Mouse (Mus musculus): ENCODE results near the gene Bckdk. TPM values are rescaled to one million over a fixed set of nuclear protein-coding genes. Genes with fewer than 3 reads are reported as not detected.
"Not testable (repeated sequence)": the region's sequence is repeated elsewhere in the genome, so short reads cannot be mapped to it uniquely, and the experiment has no call there.

The Bckdk gene
- polyA plus RNA-seq, 1 experiment from 2014 or later = 141 TPM

DNA sequence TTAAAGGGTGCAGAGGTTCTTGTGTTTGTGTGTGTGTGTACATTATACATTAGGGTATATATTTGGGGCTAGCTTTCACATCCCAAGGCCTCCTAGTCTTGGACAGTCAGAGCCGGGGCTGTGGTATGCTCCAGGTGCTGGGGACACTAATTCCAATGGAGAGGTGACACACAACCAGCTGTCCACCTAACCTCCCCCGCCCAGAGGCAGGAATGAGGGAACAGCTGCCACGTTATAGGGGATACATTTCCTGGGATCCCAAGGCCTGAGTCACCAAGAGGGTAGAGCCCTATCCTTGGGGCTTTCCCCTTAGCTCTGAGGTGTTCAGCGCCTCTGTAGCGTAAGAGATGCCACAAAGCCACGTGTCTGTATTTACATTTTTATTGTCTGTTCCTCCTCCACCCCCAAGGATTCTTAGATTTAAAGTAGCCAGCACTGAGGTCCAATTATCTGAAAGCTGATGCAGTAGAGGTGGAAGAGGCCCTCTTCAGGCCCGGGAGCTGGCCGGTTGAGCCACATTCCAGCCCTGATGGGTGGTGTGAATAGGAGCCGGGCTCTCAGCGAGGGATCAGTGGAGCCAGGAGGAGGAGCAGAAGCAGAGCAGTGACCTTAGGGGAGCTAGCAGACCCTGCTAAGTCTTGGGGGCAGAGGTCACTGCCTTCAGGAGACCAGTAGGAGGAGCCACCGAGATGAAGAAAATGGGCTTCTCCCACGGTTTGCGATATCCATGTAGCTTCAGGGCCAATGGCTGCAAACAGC, 28.6 kb downstream of the Bckdk start:
- H3K4me2 ChIP-seq (ENCODE audit: low read depth, low read length) = no peak overlapping the region
- WGBS = 35% methylated on average over 13 of the region's 13 CpGs
- H3K4me1 ChIP-seq (ENCODE audit: control insufficient read depth, insufficient read depth, low read length) = peaks cover 13% of the 10 kb centered on the region; the same call in 1 of the 2 replicates
- H3K27ac ChIP-seq (ENCODE audit: low read length) = peak overlapping the region; percentile 7; the same call in 1 of the 2 replicates
- no peak overlapping the region for H3K4me3 ChIP-seq (ENCODE audit: low read length)
- H3K36me3 ChIP-seq (ENCODE audit: control insufficient read depth, insufficient read depth) = no peaks in the 10 kb centered on the region
- H3K27me3 ChIP-seq (ENCODE audit: control insufficient read depth, insufficient read depth, low read length) = peaks cover 12% of the 10 kb centered on the region
- no peak overlapping the region for H3K9ac ChIP-seq (ENCODE audit: low read length)
- ATAC-seq (replicated peaks; ENCODE audit: extremely low read depth, insufficient read depth, low FRiP score) = no peak
- no peaks in the 10 kb centered on the region for H3K9me3 ChIP-seq (replicated peaks; ENCODE audit: control insufficient read depth, low read length)

- Histone ChIP-seq H3K36me3 (ENCODE audit: control insufficient read depth, insufficient read depth) (no peaks in the 10 kb centered on the region), H3K27me3 (ENCODE audit: control insufficient read depth, insufficient read depth, low read length) (peaks cover 3% of the 10 kb centered on the region; the same call in 1 of the 2 replicates), H3K27ac (ENCODE audit: low read length) (no peak overlapping the region), H3K4me1 (ENCODE audit: control insufficient read depth, insufficient read depth, low read length) (peaks cover 13% of the 10 kb centered on the region; the same call in 1 of the 2 replicates), H3K4me2 (ENCODE audit: low read depth, low read length) (no peak overlapping the region), H3K9me3 (replicated peaks; ENCODE audit: control insufficient read depth, low read length) (no peaks in the 10 kb centered on the region), H3K9ac (ENCODE audit: low read length) (no peak overlapping the region), H3K4me3 (ENCODE audit: low read length) (no peak overlapping the region)
- 76% methylated on average over 5 of the region's 5 CpGs for WGBS
- no peak for ATAC-seq (replicated peaks; ENCODE audit: extremely low read depth, insufficient read depth, low FRiP score)
Observed at GRCm38 (mm10) chr7:127934075-127934474, 30.2 kb downstream of the Bckdk start.

DNA sequence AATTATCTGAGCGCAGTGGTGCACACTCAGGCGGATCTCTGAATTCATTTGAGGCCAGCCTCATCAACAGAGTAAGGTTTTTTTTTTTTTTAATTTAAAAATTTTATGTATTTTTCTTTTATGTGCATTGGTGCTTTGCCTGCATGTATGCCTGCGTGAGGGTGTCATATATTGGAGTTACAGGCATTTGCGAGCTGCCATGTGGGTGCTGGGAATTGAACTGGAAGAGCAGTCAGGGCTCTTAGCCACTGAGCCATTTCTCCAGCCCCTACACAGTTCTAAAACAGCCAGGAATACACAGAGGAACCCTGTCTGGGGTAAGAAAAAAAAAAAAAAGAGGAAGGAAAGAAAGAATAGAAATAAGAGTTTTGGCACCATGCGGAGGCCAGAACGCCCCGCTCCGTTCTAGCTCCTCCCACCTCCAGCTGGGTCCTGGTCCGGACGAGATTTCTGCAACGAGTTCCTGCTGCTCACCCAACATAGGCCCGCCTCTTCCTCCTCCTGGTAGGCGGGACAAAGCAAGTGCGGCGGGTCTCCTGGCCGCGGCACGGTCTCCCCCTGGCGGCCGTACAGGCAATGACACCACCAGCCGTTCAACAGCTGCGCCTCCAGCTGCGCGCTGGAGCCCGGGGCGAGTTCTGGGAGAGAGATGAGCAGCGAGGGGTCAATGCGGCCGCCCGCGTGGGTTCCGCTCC, 31.3 kb downstream of the Bckdk start:
- peak; percentile 94 for ATAC-seq (replicated peaks; ENCODE audit: extremely low read depth, insufficient read depth, low FRiP score)
- Histone ChIP-seq H3K4me2 (ENCODE audit: low read depth, low read length) (peak overlapping the region; percentile 86), H3K36me3 (ENCODE audit: control insufficient read depth, insufficient read depth) (no peaks in the 10 kb centered on the region)

GRCm38 (mm10) chr7:127935748-127936159, 31.9 kb downstream of the Bckdk start:
- peak; percentile 52 for ATAC-seq (replicated peaks; ENCODE audit: extremely low read depth, insufficient read depth, low FRiP score)
- no peaks in the 10 kb centered on the region for H3K36me3 ChIP-seq (ENCODE audit: control insufficient read depth, insufficient read depth)
- peak overlapping the region; percentile 81 for H3K9ac ChIP-seq (ENCODE audit: low read length)
- H3K9me3 ChIP-seq (replicated peaks; ENCODE audit: control insufficient read depth, low read length) = no peaks in the 10 kb centered on the region
- H3K4me1 ChIP-seq (ENCODE audit: control insufficient read depth, insufficient read depth, low read length) = peaks cover 10% of the 10 kb centered on the region; the same call in 1 of the 2 replicates
- WGBS = under 1% methylated on average over 37 of the region's 38 CpGs
- H3K27me3 ChIP-seq (ENCODE audit: control insufficient read depth, insufficient read depth, low read length) = no peaks in the 10 kb centered on the region
- H3K27ac ChIP-seq (ENCODE audit: low read length) = peak overlapping the region; percentile 43
- peak overlapping the region; percentile 86 for H3K4me2 ChIP-seq (ENCODE audit: low read depth, low read length)
- peak overlapping the region; percentile 69 for H3K4me3 ChIP-seq (ENCODE audit: low read length)

More for the DNA sequence above, 31.3 kb downstream of the Bckdk start:
- Histone ChIP-seq H3K4me1 (ENCODE audit: control insufficient read depth, insufficient read depth, low read length) (peaks cover 10% of the 10 kb centered on the region; the same call in 1 of the 2 replicates), H3K27me3 (ENCODE audit: control insufficient read depth, insufficient read depth, low read length) (no peaks in the 10 kb centered on the region), H3K9ac (ENCODE audit: low read length) (peak overlapping the region; percentile 81), H3K9me3 (replicated peaks; ENCODE audit: control insufficient read depth, low read length) (no peaks in the 10 kb centered on the region), H3K4me3 (ENCODE audit: low read length) (peak overlapping the region; percentile 69), H3K27ac (ENCODE audit: low read length) (peak overlapping the region; percentile 43)
- WGBS = 6% methylated on average over 32 of the region's 32 CpGs

DNA sequence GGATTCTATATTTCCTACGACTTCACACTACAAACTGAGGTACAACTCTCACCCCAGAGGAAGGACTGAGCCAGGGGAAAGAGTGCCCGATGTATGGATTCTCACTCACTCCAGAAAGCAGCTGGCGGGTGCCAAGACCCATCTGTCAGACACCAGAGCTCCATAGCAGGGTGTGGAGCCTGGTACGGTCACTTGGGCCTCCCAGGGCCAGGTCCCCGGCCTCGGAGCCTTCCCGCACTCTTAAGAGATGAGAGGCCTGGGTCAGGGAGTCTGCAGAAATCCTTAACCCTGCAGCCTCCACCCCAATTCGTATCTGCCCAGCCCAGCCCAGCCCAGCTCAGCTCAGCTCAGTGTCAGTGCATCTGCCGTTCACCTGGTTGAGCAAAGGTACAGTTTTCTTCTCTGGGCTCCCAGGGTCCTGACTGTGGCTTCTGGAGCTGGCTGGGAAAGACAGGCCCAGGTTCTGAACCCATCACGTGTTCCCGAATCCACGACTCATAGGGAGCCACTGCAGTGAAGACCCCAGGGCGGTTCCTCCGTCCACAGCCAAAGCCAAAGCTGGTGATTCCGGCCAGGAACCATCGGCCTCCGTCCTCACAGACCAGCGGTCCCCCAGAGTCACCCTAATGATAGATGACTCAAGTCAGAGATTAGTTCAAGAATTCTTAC, 32.5 kb downstream of the Bckdk start:
- Histone ChIP-seq H3K4me3 (ENCODE audit: low read length) (peak overlapping the region; percentile 69), H3K9ac (ENCODE audit: low read length) (peak overlapping the region; percentile 81), H3K27ac (ENCODE audit: low read length) (no peak overlapping the region; the same call in 1 of the 2 replicates), H3K9me3 (replicated peaks; ENCODE audit: control insufficient read depth, low read length) (no peaks in the 10 kb centered on the region), H3K4me1 (ENCODE audit: control insufficient read depth, insufficient read depth, low read length) (peaks cover 8% of the 10 kb centered on the region; the same call in 1 of the 2 replicates), H3K27me3 (ENCODE audit: control insufficient read depth, insufficient read depth, low read length) (no peaks in the 10 kb centered on the region), H3K36me3 (ENCODE audit: control insufficient read depth, insufficient read depth) (no peaks in the 10 kb centered on the region), H3K4me2 (ENCODE audit: low read depth, low read length) (peak overlapping the region; percentile 86)
- ATAC-seq (replicated peaks; ENCODE audit: extremely low read depth, insufficient read depth, low FRiP score) = no peak
- 52% methylated on average over 18 of the region's 18 CpGs for WGBS

- not testable (repeated sequence) for H3K27ac ChIP-seq (ENCODE audit: low read length); H3K9ac ChIP-seq (ENCODE audit: low read length); H3K4me1 ChIP-seq (ENCODE audit: control insufficient read depth, insufficient read depth, low read length); ATAC-seq (replicated peaks; ENCODE audit: extremely low read depth, insufficient read depth, low FRiP score); H3K9me3 ChIP-seq (replicated peaks; ENCODE audit: control insufficient read depth, low read length); H3K36me3 ChIP-seq (ENCODE audit: control insufficient read depth, insufficient read depth); H3K4me3 ChIP-seq (ENCODE audit: low read length); H3K4me2 ChIP-seq (ENCODE audit: low read depth, low read length)
- WGBS = 57% methylated on average over 2 of the region's 2 CpGs
- H3K27me3 ChIP-seq (ENCODE audit: control insufficient read depth, insufficient read depth, low read length) = peaks cover 15% of the 10 kb centered on the region
Observed at GRCm38 (mm10) chr7:127942097-127942496, 38.2 kb downstream of the Bckdk start.

- 5% methylated on average over 23 of the region's 23 CpGs for WGBS
- Histone ChIP-seq H3K27me3 (ENCODE audit: control insufficient read depth, insufficient read depth, low read length) (peaks cover 15% of the 10 kb centered on the region), H3K9ac (ENCODE audit: low read length) (peak overlapping the region; percentile 35), H3K9me3 (replicated peaks; ENCODE audit: control insufficient read depth, low read length) (no peaks in the 10 kb centered on the region), H3K4me3 (ENCODE audit: low read length) (peak overlapping the region; percentile 12), H3K27ac (ENCODE audit: low read length) (no peak overlapping the region), H3K4me2 (ENCODE audit: low read depth, low read length) (peak overlapping the region; percentile 42), H3K4me1 (ENCODE audit: control insufficient read depth, insufficient read depth, low read length) (no peaks in the 10 kb centered on the region), H3K36me3 (ENCODE audit: control insufficient read depth, insufficient read depth) (no peaks in the 10 kb centered on the region)
- peak; percentile 73 for ATAC-seq (replicated peaks; ENCODE audit: extremely low read depth, insufficient read depth, low FRiP score)
Observed at GRCm38 (mm10) chr7:127944614-127945013, 40.7 kb downstream of the Bckdk start.

DNA sequence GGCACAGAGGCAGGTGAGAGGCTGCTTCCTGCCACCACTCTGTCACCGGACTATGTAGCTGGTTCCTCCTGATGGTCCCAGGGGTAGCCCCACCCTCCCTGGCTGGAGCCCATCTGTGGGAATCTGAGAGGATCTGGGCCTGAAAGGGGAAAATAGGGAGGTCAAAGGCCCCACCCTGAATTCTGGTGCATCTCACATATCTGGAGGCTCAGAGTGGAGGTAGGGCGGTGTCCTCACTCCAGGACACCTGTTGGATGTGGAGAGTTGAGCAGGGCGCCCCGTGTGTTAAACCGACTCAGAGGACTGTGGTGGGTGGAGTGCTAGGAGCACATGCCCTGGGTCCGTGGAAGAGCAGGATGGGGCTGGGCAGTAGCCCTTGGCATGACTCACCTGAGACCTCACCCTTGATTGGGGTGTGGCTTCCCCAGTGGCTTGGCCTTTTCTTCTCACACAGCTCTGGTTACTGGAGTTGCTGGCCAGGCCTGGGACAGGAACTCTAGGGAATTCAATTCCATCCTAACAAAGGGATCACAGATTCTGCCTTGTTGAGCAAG, 42.7 kb downstream of the Bckdk start, which contains the start of gene Prss36:
Prss36 (minus strand) TSS at position 256 of the 554 bp plus-strand sequence.
- WGBS = 68% methylated on average over 6 of the region's 6 CpGs
- Histone ChIP-seq H3K9ac (ENCODE audit: low read length) (no peak within 1 kb of the TSS), H3K4me2 (ENCODE audit: low read depth, low read length) (no peak within 1 kb of the TSS), H3K9me3 (replicated peaks; ENCODE audit: control insufficient read depth, low read length) (no peaks in the 10 kb centered on the region), H3K27ac (ENCODE audit: low read length) (no peak within 1 kb of the TSS), H3K27me3 (ENCODE audit: control insufficient read depth, insufficient read depth, low read length) (peaks cover 15% of the 10 kb centered on the region), H3K36me3 (ENCODE audit: control insufficient read depth, insufficient read depth) (no peaks in the 10 kb centered on the region), H3K4me1 (ENCODE audit: control insufficient read depth, insufficient read depth, low read length) (no peaks in the 10 kb centered on the region), H3K4me3 (ENCODE audit: low read length) (no peak within 1 kb of the TSS)
- ATAC-seq (replicated peaks; ENCODE audit: extremely low read depth, insufficient read depth, low FRiP score) = no peak
